Mouse (Mus musculus) liver, postnatal 0 days (tissue): ENCODE data around the gene Kcna6. TPM values are rescaled to one million over a fixed set of nuclear protein-coding genes. Genes with fewer than 3 reads are reported as not detected.

Experiments used
- ATAC-seq: fragments of 200-750 bp; cut with Nextera tagmentation; 2 replicates; pipeline ENCODE4 v1.8.0; 2017; ENCODE audit warnings: mild to moderate bottlenecking, moderate library complexity
- DNase-seq: peaks from one replicate; pipeline ENCODE4 v3.0.0-alpha.2; 2016
- H3K27ac ChIP-seq: fragments of 300-500 bp; sonication (generic); 2 replicates; pipeline ENCODE4 v1.5.1; 2014; ENCODE audit warnings: antibody characterized with exemption, moderate library complexity, mild to moderate bottlenecking, low read depth
- H3K27me3 ChIP-seq: fragments of 300-500 bp; sonication (generic); 2 replicates; pipeline ENCODE4 v1.6.1; 2014; ENCODE audit warnings: low read length, control low read depth, mixed read lengths; ENCODE audit not compliant: insufficient read depth
- H3K36me3 ChIP-seq: fragments of 300-500 bp; sonication (generic); replicated peaks from 2 replicates; pipeline ENCODE4 v1.6.1; 2014; ENCODE audit warnings: mild to moderate bottlenecking, control low read depth, low read length, moderate library complexity, mixed read lengths; ENCODE audit not compliant: insufficient read depth
- H3K4me1 ChIP-seq: fragments of 300-500 bp; sonication (generic); 2 replicates; pipeline ENCODE4 v1.6.1; 2014; ENCODE audit warnings: antibody characterized with exemption, mild to moderate bottlenecking, control low read depth; ENCODE audit not compliant: insufficient read depth
- H3K4me2 ChIP-seq: fragments of 300-500 bp; sonication (generic); 2 replicates; pipeline ENCODE4 v1.6.1; 2014; ENCODE audit warnings: low read depth, mild to moderate bottlenecking, low read length, moderate library complexity, mixed read lengths
- H3K4me3 ChIP-seq: fragments of 300-500 bp; sonication (generic); 2 replicates; pipeline ENCODE4 v1.5.1; 2014; ENCODE audit warnings: low read depth, low read length
- H3K9ac ChIP-seq: fragments of 300-500 bp; sonication (generic); replicated peaks from 2 replicates; pipeline ENCODE4 v1.6.1; 2014; ENCODE audit warnings: mild to moderate bottlenecking, moderate library complexity
- H3K9me3 ChIP-seq: fragments of 300-500 bp; sonication (generic); 2 replicates; pipeline ENCODE4 v1.6.1; 2016; ENCODE audit warnings: mild to moderate bottlenecking, control low read depth, low read length, mixed read lengths
- CTCF ChIP-seq: sonication (generic); IDR thresholded peaks from 2 replicates; pipeline ENCODE4 v1.5.1; 2016; ENCODE audit warnings: antibody characterized with exemption, low read depth
- EP300 ChIP-seq: IDR thresholded peaks from 2 replicates; pipeline ENCODE4 v1.6.1; 2016; ENCODE audit warnings: antibody characterized with exemption, low read depth, mild to moderate bottlenecking
- WGBS: fragments of 180-500 bp; shearing (Covaris S2); extraction: QIAGEN DNeasy Blood & Tissue Kit; methylation state at CpG from one replicate; pipeline ENCODE4 v1.1.7; 2014; ENCODE audit not compliant: insufficient replicate concordance; 5-methylcytosine and 5-hydroxymethylcytosine counted together
- polyA plus RNA-seq: library from polyadenylated mRNA; unstranded; fragments of >200 nt; fragmentation: Nextera tagmentation; extraction: Ambion mirVana; gene quantifications from 2 replicates; pipeline ENCODE4 v1.2.1, GENCODE M21; 2015

Kcna6 gene
- polyA plus RNA-seq, 1 experiment from 2014 or later: 0.05 TPM

GRCm38 (mm10) chr6:126712531-126712930, 27.9 kb downstream of the Kcna6 start:
- no peak for TF ChIP-seq CTCF
- no peak for TF ChIP-seq EP300
- DNase-seq: no peak
- H3K9ac ChIP-seq: no peak overlapping the region
- 52% methylated on average over 6 of the region's 6 CpGs for WGBS
- H3K27ac ChIP-seq: no peak overlapping the region
- ATAC-seq: no peak
- H3K36me3 ChIP-seq: no peaks in the 10 kb centered on the region
- H3K4me2 ChIP-seq: no peak overlapping the region
- no peaks in the 10 kb centered on the region for H3K4me1 ChIP-seq
- H3K9me3 ChIP-seq: no peaks in the 10 kb centered on the region
- H3K27me3 ChIP-seq: no peaks in the 10 kb centered on the region
- H3K4me3 ChIP-seq: no peak overlapping the region

GRCm38 (mm10) chr6:126705936-126706335, 34.5 kb downstream of the Kcna6 start:
- WGBS: 67% methylated on average over 6 of the region's 6 CpGs
- peaks cover 5% of the 10 kb centered on the region; the same call in 1 of the 2 replicates for H3K27me3 ChIP-seq
- TF ChIP-seq EP300 (no peak), CTCF (no peak)
- 0 out of 2 replicates have a peak, but pooled peaks cover 3% of the 10 kb centered on the region for H3K4me1 ChIP-seq
- no peak overlapping the region for H3K27ac ChIP-seq
- no peak overlapping the region for H3K4me2 ChIP-seq
- H3K36me3 ChIP-seq: no peaks in the 10 kb centered on the region
- no peak overlapping the region for H3K4me3 ChIP-seq
- no peak overlapping the region for H3K9ac ChIP-seq
- DNase-seq (no peak), ATAC-seq (no peak)
- no peaks in the 10 kb centered on the region for H3K9me3 ChIP-seq

GRCm38 (mm10) chr6:126704430-126704829, 36.0 kb downstream of the Kcna6 start:
- peak; percentile 50 for TF ChIP-seq CTCF
- no peak for TF ChIP-seq EP300
- Histone ChIP-seq H3K9me3 (no peaks in the 10 kb centered on the region), H3K9ac (no peak overlapping the region), H3K36me3 (no peaks in the 10 kb centered on the region), H3K4me2 (no peak overlapping the region), H3K4me1 (0 out of 2 replicates have a peak, but pooled peaks cover 3% of the 10 kb centered on the region), H3K27ac (no peak overlapping the region), H3K27me3 (peaks cover 5% of the 10 kb centered on the region; the same call in 1 of the 2 replicates), H3K4me3 (no peak overlapping the region)
- ATAC-seq: no peak
- DNase-seq: no peak
- 23% methylated on average over 4 of the region's 4 CpGs for WGBS

- Histone ChIP-seq H3K4me3 (peak overlapping the region; percentile 27; the same call in 1 of the 2 replicates), H3K9ac (no peak overlapping the region), H3K27ac (no peak overlapping the region), H3K27me3 (peaks cover 5% of the 10 kb centered on the region; the same call in 1 of the 2 replicates), H3K4me1 (0 out of 2 replicates have a peak, but pooled peaks cover 3% of the 10 kb centered on the region), H3K9me3 (no peaks in the 10 kb centered on the region), H3K4me2 (peak overlapping the region; percentile 72), H3K36me3 (no peaks in the 10 kb centered on the region)
- DNase-seq (peak; percentile 65), ATAC-seq (no peak)
- TF ChIP-seq EP300 (no peak), CTCF (peak; percentile 81)
- 2% methylated on average over 12 of the region's 12 CpGs for WGBS
Observed at GRCm38 (mm10) chr6:126702116-126702515, 38.4 kb downstream of the Kcna6 start.

GRCm38 (mm10) chr6:126701196-126701595, 39.3 kb downstream of the Kcna6 start:
- peaks cover 5% of the 10 kb centered on the region; the same call in 1 of the 2 replicates for H3K27me3 ChIP-seq
- no peak for ATAC-seq
- H3K4me1 ChIP-seq: 0 out of 2 replicates have a peak, but pooled peaks cover 3% of the 10 kb centered on the region
- 72% methylated on average over 23 of the region's 23 CpGs for WGBS
- H3K9me3 ChIP-seq: no peaks in the 10 kb centered on the region
- no peak for DNase-seq
- H3K27ac ChIP-seq: no peak overlapping the region
- no peak overlapping the region for H3K4me3 ChIP-seq
- no peak overlapping the region for H3K4me2 ChIP-seq
- H3K9ac ChIP-seq: no peak overlapping the region
- no peaks in the 10 kb centered on the region for H3K36me3 ChIP-seq
- TF ChIP-seq CTCF (no peak), EP300 (no peak)

- TF ChIP-seq CTCF (no peak), EP300 (no peak)
- Histone ChIP-seq H3K9ac (no peak overlapping the region), H3K9me3 (no peaks in the 10 kb centered on the region), H3K4me1 (0 out of 2 replicates have a peak, but pooled peaks cover 3% of the 10 kb centered on the region), H3K4me3 (no peak overlapping the region), H3K36me3 (no peaks in the 10 kb centered on the region), H3K27me3 (peaks cover 5% of the 10 kb centered on the region; the same call in 1 of the 2 replicates), H3K27ac (no peak overlapping the region), H3K4me2 (no peak overlapping the region)
- ATAC-seq: no peak
- no peak for DNase-seq
- 69% methylated on average over 5 of the region's 5 CpGs for WGBS
Observed at GRCm38 (mm10) chr6:126699995-126700394, 40.5 kb downstream of the Kcna6 start.
